Mouse (Mus musculus) heart, postnatal 36 days (tissue): ENCODE data around the gene Frmd4a. TPM values are rescaled to one million over a fixed set of nuclear protein-coding genes. Genes with fewer than 3 reads are reported as not detected.
"Not testable (repeated sequence)": the region's sequence is repeated elsewhere in the genome, so short reads cannot be mapped to it uniquely, and the experiment has no call there.

Experiments used
- DNase-seq, 2 experiments: peaks; one replicate each; pipeline ENCODE4 v3.0.0; 2021 to 2022
- intact Hi-C: fragments of 180-260 bp; cut with DNase I; formaldehyde crosslinking; loops from one replicate; pipeline ENCODE4 v1.15.1; 2025
- total RNA-seq, 2 experiments: library from RNA; stranded (reverse); gene quantifications; 2 replicates each; pipeline ENCODE4 v1.2.3; 2021

Gene Frmd4a
- total RNA-seq, 2 experiments from 2014 or later, result 18.0 to 26.1 TPM

- peak in 1 of 2 experiments; percentile 29 for DNase-seq
- intact Hi-C loops, result loop anchor here (5.0 to 10.0 kb wide), 2 partner anchors 74 to 547 kb away; no protein-coding TSS in a partner anchor
Observed at GRCm38 (mm10) chr2:4318134-4318533, 300.6 kb downstream of the Frmd4a start.

- DNase-seq, result peak in 1 of 2 experiments; percentile 13
Observed at GRCm38 (mm10) chr2:4326241-4327010, 308.9 kb downstream of the Frmd4a start.

GRCm38 (mm10) chr2:4327011-4327340 is 309.5 kb downstream of the Frmd4a start:
- intact Hi-C loops, result no loop called here
- DNase-seq, result no peak

More at GRCm38 (mm10) chr2:4326241-4327010, 308.9 kb downstream of the Frmd4a start:
- intact Hi-C loops, result no loop called here

GRCm38 (mm10) chr2:4332441-4332840 is 314.9 kb downstream of the Frmd4a start:
- DNase-seq, result no peak
- intact Hi-C loops, result no loop called here

GRCm38 (mm10) chr2:4334201-4334600 is 316.7 kb downstream of the Frmd4a start:
- intact Hi-C loops, result no loop called here
- DNase-seq, result peak; percentile 50 to 60

GRCm38 (mm10) chr2:4334936-4335335 is 317.4 kb downstream of the Frmd4a start:
- DNase-seq, result no peak
- intact Hi-C loops, result no loop called here

- intact Hi-C loops, result no loop called here
- DNase-seq, result no peak
Observed at GRCm38 (mm10) chr2:4335881-4336280, 318.4 kb downstream of the Frmd4a start.

- DNase-seq, intact Hi-C loops: not testable (repeated sequence)
Observed at GRCm38 (mm10) chr2:4338290-4338689, 320.8 kb downstream of the Frmd4a start.

- intact Hi-C loops, result no loop called here
- no peak for DNase-seq
Observed at GRCm38 (mm10) chr2:4339128-4339527, 321.6 kb downstream of the Frmd4a start.

GRCm38 (mm10) chr2:4339530-4340218 is 322.2 kb downstream of the Frmd4a start:
- DNase-seq, result no peak
- intact Hi-C loops, result no loop called here

- no peak for DNase-seq
- intact Hi-C loops, result no loop called here
Observed at GRCm38 (mm10) chr2:4340378-4340777, 322.9 kb downstream of the Frmd4a start.

- DNase-seq, result no peak
- intact Hi-C loops, result no loop called here
Observed at GRCm38 (mm10) chr2:4341141-4341540, 323.6 kb downstream of the Frmd4a start.

- no peak for DNase-seq
- intact Hi-C loops, result no loop called here
Observed at GRCm38 (mm10) chr2:4342005-4342404, 324.5 kb downstream of the Frmd4a start.

- DNase-seq, result no peak
- intact Hi-C loops, result no loop called here
Observed at GRCm38 (mm10) chr2:4344411-4344810, 326.9 kb downstream of the Frmd4a start.

GRCm38 (mm10) chr2:4346232-4346631 is 328.7 kb downstream of the Frmd4a start:
- DNase-seq, result no peak
- intact Hi-C loops, result no loop called here

GRCm38 (mm10) chr2:4346953-4347352 is 329.4 kb downstream of the Frmd4a start:
- intact Hi-C loops, result no loop called here
- no peak for DNase-seq

- intact Hi-C loops, result no loop called here
- DNase-seq, result no peak
Observed at GRCm38 (mm10) chr2:4347782-4348181, 330.3 kb downstream of the Frmd4a start.

- intact Hi-C loops, result no loop called here
- no peak for DNase-seq
Observed at GRCm38 (mm10) chr2:4348509-4348908, 331.0 kb downstream of the Frmd4a start.

- intact Hi-C loops, result no loop called here
Observed at GRCm38 (mm10) chr2:4356812-4357384, 339.4 kb downstream of the Frmd4a start.

GRCm38 (mm10) chr2:4361981-4362834 is 344.7 kb downstream of the Frmd4a start:
- intact Hi-C loops, result no loop called here
- no peak for DNase-seq

More at GRCm38 (mm10) chr2:4356812-4357384, 339.4 kb downstream of the Frmd4a start:
- no peak for DNase-seq

GRCm38 (mm10) chr2:4364908-4365307 is 347.4 kb downstream of the Frmd4a start:
- no peak for DNase-seq
- intact Hi-C loops, result no loop called here
